Mouse (Mus musculus) layer of hippocampus, postnatal 36 days (tissue): ENCODE data around the gene Calm3. TPM values are rescaled to one million over a fixed set of nuclear protein-coding genes. Genes with fewer than 3 reads are reported as not detected.
A peak's percentile ranks its signal among the peaks of the same experiment; 100 is the strongest.

Experiments
- DNase-seq, 2 experiments: peaks; one replicate each; pipeline ENCODE4 v3.0.0; 2022
- total RNA-seq, 2 experiments: library from RNA; stranded (reverse); gene quantifications; 2 replicates each; pipeline ENCODE4 v1.2.3; 2021

Gene Calm3
- total RNA-seq, 2 experiments from 2014 or later: 2,055 to 2,361 TPM

DNA sequence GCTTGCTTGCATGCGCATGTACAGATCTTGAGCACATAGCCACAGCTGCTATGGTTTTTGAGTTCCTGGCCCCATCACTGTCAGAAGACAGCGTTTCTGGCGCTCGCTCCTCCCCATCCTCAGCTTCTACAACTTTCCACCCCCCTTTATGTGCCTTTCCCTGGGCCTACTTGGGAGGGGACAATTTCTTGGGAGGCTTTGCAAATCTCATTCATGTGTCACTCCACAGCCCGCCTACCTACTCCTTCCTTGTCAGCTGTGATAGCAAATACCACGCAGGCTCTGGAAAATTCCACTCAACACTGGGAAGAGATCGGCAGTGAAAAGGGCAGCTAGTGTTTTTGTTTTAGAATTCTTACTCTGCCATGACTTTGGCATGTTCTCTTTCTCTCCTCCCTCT lies 16.4 kb upstream of the Calm3 start:
- peak in 1 of 2 experiments; percentile 64 for DNase-seq

DNA sequence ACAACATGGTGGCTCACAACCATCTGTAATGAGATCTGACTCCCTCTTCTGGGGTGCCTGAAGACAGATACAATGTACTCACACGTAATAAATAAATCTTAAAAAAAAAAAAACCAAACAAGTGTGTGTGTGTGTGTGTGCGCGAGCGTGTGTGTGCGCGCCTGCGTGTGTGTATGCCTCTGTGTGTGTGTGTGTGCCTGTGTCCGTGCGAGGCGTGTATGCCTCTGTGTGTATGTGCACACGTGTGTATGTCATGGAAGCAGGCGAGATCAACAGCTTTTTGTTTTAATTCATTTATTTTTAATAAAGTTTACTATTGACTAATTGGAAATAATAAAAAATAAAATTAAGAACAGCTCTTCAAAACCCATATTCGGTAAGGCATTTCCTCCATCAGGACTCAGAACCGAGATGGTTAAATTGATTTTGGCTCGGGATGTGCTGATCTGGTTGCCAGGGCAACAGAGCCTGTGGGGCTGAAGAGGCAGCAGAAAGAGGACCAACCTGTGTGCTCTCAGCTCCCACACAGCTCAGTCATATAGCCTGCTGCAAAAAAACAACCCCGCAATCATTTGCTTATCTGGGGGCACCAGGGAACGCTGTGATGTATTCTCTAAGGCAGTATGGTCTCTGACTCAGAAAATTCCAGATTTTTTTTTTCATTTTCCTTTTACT lies 14.3 kb upstream of the Calm3 start:
- peak in 1 of 2 experiments; percentile 70 for DNase-seq

DNA sequence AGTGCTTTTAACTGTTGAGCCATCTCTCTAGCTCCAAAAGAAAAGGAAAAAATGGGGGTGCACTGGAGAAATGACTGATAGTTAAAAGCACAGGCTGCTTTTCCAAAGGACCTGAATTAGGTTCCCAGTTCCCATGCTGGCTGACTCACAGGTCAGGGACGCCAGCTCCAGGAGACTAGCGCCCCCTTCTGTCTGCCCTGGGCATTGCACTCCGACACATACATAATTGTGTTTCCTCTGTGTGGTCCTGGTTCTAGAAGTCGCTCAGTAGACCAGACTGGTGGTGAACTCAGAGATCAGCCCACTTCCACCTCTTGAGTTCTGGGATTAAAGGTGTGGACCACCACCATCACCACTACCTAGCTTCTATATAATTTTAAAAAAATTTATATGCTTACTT lies 13.4 kb upstream of the Calm3 start:
- no peak for DNase-seq

DNA sequence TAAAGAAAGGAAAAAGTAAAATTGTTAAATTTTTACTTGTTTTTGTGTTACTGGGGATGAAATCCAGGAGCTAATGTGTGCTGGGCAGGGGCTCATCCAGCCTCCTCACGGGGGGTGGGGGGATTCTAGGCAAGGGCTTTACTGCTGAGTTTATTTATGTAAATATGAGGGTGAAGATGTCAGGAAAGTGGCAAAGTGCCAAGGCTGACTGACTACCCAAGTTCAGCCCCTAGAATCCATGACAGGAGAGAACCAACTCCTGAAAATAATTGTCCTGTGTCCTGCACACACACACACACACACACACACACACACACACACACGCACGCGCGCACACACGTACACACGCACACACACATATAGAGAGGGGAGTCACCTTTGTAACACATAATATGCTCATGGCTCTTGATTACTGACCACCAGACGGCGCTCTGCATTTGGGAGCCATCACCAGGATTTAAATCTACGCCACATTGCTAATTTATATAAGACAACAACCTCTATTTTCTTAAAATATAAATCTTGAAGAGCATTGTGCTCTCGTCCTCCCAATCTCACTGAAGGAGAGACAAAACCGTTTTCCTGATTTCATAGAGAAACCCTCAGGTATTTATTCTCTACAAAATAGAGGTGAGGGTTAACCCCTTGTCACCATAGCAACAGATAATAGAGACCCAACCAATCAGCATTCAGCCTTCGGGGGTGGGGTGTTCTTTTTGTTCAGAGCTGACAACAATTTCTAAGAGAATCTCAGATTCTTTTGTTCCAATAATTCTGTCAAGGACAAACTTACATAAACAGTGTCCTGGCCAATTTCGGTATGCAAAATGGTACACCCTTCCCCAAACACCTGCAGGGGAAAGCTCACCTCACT lies 9.0 kb upstream of the Calm3 start:
- peak in 1 of 2 experiments; percentile 58 for DNase-seq

DNA sequence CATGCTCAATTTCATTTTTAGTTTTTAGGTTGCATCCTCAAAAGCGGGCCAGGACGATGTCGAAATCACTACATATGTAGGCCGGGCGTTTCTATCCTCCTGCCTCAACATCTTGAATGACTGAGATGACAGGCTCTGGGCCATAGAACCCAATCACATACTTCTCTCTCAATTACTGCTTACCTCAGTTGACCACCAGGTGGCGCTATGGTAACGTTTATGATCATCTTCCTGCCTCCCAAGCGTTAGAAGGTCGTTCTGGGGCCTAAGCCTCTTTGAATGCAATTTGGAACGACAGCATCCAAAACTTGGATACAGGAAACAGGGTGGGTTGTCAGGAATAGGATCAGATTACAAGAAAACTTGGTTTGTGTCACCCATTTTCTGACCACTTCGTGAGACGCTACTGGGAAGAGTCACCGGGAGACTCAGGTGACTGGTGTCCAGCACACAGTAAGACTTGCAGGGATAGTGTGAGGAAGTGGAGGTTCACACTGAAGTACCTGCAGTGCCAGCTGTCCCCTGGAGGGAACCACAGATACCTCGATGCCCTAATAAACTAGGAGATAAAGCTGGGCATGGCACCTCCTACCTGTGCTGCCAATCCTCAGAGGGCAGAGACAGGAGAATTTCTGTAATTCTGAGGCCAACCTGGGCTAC lies 8.2 kb upstream of the Calm3 start:
- DNase-seq: peak; percentile 76 to 85

DNA sequence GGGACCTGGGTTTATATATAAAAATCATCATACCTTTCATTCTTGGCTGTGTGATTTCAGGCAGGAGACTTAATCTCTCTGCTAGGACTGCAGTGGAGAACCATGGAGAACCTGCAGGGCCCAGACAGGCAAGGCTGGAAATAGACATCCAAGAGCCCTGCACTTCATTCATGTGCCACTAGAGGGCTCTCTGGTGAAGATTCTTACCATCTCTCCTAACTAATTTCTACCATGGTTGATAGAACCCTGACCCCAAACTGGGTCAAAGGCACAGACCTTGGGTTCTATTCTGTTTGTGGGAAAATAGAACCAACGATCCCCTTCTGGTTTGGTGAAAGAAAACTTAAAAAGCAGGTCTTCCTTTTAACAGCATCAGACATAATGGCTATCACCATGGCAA lies 6.9 kb upstream of the Calm3 start:
- peak; percentile 63 to 76 for DNase-seq

DNA sequence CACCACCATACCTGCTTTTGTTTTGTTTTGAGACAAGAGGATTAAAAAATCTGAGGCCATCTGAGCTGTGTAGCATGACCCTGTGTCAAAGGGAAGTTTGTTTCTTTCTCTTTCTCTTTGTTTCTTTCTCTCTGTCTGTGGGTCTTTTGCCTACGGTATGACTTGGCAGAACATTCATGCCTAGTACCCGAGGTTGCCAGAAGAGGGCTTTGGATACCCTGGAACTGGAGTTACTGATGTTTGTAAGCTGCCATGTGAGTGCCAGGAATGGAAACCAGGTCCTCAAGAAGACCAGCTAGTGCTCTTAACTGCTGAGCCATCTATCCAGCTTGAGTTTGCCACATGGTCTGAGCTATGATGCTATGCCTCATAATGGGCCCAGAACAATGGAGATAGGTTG lies 4.4 kb upstream of the Calm3 start:
- no peak for DNase-seq

DNA sequence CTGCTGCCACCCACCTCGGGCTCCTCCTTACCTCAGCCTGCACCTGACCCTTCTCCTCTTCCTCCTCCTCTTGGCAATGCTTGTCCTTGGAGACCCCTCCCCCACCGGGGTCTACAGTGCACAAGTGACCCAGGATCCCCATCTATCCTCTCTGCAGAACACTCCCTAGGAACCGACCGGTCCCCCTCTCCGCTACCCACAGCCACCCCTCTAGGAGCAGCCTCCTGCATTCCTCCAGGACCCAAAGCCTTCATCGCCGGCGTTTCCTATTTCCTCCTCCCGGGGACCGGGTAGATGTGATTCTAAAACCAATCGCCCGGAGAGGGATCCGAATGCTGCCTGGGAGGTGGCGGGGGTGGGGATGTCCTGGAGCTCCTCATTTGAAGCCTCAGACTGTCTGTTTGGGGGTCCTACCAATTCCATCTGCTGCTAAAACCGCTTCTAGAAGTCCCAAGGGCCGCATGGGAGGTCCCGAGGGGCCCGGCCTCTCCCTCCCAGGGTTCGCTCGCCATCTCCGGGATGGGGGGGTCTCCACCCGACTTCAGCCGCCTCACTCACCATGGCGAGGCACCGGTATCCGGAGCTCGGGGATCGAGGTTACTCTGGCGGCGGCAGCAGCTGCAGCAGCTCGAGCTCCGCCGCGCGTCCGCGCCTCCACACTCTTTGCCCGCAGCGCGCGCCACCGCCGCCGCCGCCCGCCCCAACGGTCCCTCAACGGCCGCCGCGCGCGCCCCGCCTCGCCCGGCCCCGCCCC lies 454 bp downstream of the Calm3 start:
- peak; percentile 50 to 55 for DNase-seq

DNA sequence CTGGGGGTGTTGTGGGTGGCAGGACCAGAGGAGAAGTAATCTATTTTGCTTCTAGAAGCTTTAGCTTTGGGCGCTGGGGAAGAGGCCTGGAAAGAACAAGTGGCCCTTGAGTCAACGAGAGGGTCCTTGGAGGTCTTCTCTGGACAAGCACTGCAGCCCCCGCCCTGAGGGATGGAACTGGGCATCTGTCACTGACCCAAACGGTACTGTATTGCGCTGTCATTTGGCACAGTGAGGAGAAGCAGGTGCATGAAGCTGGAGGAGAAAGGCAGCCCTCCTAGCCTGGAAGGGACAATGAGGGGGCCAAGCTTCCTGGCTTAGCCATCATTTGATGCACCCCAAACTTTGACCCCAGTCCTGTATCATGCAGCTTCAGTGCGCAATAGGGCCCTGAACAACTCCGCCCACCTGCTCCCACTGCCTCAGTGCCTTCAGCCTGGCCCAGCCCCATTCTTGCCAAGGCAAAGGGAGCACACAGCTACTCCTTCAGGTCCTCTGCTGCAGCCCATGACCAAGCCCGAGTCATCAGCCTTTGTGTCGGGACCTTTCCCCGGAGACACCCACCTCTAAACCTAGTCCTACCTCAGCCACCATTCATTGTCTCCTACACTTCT lies 1.4 kb downstream of the Calm3 start:
- DNase-seq: peak; percentile 38 to 66

DNA sequence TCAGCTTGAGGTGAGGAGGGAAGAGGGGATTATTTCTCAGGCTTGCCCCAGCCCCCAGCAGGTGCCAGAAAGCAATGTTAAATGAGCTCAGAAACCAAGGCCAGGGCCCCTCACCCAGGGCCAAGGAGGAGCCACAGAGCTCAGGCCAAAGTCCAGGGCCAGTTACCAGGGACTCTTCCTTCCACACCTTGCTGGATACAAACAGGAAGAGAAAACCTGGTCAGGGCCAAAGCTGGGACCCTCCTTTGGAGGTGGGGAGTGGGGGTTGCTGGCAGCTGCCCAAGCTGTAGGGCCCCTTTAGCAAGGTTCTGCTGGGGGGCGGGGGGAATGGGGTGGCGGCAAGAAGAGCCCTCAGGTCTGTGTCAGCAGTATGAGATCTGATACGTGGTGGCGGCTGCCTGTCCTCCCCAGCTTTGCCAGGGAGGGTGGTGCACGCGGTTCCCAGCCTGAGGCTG lies 2.0 kb downstream of the Calm3 start:
- DNase-seq: no peak

DNA sequence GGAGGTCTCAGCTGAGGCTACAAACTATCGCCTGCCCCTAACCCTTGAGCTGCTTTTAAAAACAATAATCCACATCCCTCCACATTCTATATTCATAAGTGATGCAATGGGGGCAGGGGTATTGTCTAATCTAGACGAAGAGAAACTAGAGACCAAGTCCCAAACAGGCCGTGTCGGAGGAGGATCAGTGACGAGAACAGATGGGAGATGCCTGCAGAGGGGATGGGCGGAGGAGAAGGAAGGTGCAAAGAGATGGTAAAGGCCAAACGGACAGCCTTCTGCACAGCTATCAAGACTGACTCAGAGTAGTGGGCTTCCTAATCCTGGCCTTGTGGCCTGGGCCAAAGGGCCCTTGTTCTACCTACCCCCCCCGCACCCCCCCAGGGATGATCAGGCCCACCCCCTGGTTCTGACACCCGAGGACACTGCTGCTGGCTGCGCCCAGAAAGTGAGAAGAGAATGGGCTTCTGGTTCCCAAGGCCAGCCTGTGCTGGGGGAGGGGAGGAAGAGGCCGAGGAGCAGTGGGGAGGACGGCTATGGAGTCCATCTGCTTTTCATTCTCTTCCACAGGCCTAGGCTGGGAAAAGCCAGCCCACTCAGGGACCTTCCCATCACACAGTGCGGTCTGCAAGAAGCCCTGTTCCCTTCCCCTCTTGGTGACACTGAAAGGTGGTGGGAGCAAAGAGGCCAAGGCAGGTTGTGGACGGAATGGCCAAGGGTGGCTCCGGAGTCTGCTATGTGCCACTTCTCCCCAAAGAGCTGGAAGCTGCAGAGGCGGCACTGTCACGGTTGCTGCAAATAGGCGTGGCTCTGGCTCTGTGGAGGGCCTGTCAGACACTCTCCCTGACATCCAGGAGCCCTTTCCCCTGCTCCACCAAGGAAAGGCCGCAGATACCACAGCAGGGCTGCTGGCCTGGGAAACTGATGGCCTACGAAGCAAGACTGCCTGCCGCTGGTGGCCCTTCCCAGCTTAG lies 2.8 kb downstream of the Calm3 start:
- peak; percentile 44 to 52 for DNase-seq

DNA sequence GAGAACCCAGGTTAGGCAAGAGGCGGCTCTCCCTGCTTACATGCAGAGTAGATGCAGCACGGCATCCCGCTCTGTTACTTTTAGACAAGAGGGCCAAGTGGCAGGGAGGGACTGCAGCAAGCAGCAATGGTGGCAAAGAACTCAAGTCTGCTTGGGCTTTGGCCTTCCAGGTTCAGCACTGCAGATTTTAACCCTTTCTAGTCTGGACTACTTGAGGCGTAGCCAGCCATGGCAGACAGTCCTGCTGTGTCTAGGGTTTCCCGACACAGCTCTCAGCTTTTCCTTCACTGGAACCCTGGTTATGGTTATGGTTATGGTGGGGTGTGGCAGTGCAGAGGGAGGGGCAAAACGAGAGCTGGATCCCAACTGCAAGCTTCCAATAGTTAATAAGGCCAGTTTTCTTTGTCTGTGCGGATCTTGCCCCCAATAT lies 3.7 kb downstream of the Calm3 start:
- DNase-seq: no peak

DNA sequence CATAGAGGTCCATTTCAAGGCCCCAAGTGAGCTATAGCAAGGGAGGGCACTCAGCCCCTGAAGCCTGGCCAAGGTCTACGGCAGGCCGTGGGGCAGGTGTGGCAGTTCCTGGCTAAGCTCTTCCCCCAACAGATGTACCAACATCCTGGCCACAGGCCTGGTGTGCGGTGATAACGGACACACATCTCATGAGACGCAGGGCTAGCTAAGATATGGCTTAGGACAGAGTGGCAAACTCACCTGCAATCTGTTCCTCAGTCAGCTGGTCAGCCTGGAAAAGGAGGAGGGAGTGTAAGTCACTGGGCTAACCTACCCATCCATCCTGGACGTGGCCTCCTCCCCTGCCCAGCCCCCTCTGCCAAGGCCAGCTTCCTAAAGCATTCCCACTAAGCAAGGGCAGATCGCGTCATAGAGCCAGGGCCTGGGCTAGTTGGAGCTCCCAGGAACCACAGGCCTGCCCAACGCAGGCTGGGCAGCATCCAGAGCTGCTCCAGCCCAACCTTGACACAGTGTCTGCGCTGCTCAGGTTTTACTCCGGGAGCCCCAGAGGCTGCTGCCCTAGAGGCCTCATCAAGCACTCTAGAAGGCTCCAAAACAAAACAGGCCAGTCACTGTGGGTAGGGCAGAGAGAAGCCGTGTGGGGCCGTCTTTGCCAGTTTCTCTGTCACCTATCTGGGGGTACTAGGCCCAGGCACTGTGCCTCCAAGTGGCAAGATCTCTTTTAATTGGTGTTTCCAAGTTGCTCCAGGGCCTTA lies 4.3 kb downstream of the Calm3 start:
- peak in 1 of 2 experiments; percentile 32 for DNase-seq

DNA sequence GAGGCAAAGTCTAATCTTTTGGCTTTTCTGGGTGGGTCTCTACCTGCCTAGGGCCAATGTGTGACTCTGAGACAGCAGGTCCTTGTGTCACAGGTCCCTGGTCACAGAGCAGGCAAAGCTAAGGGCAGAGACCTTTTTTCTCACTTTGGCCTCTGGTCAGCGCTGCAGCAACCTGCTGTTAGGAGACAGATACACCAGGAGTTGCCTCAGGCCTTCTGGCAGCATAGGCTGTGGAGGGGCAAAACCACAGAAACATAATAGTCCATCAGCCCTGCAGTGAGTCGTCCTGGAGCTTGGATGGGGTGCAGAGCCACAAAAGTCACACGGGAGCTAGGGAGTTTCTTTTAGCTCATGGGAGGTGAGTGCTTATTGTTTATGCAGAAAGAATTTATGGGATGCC lies 5.2 kb downstream of the Calm3 start:
- no peak for DNase-seq

DNA sequence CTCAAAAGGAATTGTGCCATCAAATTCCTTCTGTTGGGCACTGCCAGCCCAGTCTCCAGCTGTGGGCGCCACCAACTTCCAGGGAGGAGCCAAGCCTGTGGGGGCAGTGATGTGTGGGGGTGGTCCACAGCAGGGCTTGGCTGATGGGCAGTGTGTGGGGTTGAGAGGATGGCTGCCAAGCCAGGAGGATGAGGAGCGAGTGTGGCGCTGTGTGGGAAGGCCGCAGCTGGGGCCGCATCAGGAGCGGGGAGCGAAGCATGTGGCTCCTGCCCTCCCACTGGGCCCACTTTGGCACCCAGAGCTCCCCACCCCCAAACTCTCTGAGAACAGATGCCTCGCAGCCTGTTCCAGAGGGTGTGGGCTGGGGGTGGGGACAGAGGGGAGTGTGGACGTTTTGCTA lies 5.9 kb downstream of the Calm3 start:
- DNase-seq: peak; percentile 75 to 77

DNA sequence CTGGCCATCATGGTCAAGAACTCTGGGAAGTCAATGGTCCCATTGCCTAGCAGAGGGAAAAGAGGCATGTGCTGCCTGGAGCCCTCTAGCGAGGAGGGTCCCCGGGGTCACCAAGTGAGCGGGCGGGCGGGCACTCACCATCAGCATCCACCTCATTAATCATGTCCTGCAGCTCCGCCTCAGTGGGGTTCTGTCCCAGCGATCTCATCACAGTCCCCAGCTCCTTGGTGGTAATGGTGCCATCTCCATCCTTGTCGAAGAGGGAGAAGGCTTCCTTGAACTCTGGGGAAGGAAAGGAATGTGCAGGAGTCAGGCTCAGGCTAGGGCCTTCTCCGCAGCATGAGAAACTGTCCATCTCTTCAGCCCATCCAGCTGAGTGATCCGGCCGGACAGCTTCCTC lies 6.5 kb downstream of the Calm3 start:
- DNase-seq: no peak

DNA sequence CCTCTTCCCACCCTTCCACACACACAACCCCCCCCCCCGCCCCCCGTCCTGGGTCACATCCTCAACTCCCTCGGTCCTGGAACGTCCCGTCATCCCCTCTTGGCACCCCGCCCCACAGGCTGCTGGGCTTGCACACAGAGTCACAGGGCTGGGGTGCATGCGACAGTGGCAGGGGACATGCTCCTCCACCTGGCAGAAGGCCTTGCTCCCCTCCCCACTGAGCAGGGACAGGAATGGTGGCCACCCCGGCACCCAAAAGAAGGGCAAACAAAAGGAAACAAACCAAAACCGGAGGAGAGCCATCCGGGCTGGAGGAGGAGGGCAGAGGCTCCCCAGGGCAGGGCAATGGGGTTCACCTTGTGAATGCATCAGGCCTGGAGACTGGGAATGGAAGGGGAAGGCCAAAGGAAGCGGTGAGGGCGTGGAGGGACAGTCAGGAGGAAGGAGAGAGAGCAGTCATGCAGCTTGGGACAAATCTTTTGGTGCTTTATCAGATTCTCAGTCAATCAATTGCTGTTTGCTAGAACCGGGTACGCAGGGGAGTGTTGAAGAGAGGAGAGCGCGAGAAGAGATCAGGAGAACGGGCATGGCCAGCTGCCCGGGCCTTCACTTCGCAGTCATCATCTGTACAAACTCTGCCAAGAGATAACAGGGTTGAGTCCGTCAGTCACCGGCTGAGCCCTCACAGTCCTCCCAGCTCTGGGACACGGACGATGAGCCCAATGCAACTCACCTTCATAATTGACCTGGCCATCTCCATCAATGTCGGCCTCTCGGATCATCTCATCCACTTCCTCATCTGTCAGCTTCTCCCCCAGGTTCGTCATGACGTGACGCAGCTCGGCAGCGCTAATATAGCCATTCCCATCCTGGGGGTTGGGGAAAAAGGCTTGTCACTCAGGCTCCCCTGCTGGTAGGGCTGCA lies 7.3 kb downstream of the Calm3 start:
- peak; percentile 29 to 33 for DNase-seq

DNA sequence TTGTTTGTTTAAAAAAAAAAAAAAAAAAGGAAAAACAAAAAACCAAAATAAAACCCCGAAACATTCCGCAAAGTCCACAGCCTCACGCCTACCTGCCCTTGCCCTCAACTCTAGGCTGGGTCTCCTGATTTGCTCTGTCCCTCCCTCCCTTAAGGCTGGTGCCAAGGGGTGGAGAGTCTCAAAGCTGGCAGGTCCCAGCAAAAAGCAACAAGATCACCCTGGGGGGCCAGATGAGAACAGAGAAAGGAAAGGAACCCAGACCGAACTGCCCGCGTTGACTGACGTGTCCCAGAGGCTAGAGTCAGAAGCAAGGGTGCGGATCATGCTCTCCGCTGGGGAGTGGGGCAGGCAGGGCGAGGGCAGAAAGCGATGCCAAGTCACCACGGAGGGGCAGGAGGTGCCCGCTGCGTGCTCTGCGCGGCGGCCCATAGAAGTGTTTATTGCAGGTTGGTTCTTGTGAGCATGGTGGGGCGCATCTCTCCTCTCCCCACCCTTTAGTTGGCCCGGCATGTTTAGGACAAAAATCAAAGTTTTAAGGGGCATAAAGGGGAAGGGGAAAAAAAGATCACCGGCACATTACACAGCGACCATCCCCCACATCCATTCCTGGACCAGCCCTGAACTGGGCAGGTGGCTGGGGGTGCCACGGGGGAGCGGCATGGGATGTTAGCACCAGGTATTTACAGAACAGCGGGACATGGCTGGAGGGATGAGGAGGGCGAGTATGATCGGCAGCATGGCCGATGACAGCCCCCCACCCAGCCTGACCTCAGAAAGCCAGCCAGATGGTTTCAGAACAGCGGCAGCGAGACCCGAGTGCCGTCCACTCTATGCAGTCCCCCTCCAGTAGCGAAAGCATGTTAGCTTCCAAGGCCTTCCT lies 8.2 kb downstream of the Calm3 start:
- DNase-seq: no peak
